Mouse (Mus musculus): Measurements from ENCODE around the gene Bcar1.

Bcar1 gene

DNA sequence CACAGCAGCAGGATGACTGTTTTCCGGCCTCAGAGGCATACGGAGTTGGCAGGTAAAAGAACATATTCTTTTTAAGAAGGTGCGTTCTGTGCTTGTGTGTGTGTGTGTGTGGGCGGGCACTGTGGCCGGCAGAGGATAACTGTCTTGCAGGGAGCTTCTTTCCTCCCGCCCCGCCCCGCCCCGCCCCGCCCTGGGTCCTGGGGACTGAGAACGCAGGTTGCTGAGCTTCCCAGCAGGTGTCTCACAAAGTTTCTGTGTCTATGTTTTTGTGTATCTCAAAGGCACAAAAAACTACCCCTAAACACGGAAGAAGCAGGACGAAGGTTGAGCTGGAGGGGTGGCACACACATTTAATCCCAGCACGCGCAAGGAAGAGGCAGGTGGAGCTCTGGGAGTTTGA, 25.7 kb upstream of the Bcar1 start:
- DNase-seq: no peak

DNA sequence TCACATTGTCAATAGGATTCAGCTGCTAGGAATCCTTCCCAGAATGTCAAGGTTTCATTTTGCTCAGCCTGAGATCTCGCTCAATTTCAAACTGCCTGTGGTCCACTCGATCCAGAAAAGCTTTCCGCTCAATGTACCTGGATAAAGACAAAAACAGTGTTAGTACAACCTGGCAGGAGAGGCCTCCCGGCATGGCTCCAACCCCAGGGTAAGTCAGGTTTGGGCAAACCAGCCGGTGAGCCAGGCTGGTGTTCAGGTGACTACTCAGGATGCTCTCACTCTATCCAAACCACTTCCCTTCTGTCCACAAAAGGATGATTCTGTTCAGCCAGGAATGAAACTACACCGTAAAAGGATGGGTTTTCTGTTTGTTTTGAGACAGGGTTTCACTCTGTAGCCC, 25.0 kb upstream of the Bcar1 start:
- DNase-seq: no peak

DNA sequence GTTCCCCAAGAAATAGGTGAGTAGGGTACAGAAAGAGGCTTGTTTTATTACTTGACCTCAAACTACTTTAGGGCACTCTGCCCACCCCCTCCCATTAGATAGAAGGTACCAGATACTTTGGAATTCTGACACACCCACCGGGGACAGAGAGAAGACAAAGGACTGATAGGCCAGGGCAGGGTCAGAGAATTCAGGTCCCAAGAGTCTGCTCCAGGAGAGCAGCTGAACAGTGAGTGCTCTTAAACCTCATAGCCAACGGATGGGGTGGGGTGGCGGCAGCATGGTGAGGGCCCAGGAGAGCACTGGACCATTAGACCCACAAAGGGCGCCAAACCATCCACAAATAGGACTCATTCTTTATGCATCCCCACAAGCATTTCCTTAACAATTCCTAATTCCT, 22.0 kb upstream of the Bcar1 start:
- DNase-seq: no peak

DNA sequence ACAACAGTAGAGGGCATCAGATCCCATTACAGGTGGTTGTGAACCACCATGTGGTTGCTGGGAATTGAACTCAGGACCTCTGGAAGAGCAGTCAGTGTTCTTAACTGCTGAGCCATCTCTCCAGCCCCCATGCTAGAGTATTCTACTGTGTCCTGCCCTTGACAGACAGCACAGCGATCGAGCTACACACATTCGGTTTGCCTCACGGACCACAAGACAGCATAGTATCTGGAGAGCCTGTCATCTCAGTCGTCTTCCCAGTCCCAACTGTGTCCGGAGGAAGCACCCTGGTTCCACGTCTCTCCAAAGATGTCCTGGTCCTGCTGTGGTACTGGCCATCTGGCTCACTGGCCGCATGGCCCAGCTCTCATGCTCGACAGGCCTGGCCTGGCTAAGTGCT, 21.5 kb upstream of the Bcar1 start:
- no peak for DNase-seq

DNA sequence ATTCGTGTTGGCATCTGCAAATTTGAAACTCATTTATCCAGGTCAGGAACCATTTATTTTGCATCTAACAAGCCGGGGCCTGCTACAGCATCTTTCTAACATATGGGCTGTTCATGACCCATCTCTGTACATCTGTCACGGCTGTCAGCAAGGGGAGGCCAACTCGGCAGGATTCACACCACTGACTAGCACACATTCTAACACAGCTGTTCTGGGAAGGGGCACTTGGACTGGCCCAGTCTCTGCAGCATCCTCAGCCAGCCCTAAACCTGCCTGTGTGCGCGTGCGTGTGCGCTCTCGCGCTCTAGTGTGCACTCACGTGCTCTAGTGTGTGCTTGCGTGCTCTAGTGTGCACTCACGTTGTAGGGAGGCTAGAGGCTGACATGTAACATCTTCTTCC, 17.1 kb upstream of the Bcar1 start:
- DNase-seq: no peak

DNA sequence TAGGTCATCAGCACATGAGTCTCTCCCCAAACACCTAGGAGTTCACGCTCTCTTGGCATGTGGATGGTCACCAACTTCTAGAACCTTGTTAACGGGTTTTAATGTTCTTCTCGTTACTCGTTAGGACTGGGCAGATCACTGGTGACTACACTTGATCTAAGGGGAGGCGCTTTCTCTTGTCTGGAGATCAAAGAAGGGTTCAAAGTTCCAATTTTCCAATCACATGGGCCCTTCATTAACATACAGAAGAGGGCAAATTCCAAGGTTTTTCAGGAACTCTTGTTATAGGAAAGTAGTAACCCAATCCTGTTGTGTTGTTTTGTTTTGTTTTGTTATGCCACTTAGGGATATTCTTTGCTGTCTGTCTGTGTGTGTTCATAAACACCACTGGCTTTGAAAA, 15.2 kb upstream of the Bcar1 start:
- no peak for DNase-seq

DNA sequence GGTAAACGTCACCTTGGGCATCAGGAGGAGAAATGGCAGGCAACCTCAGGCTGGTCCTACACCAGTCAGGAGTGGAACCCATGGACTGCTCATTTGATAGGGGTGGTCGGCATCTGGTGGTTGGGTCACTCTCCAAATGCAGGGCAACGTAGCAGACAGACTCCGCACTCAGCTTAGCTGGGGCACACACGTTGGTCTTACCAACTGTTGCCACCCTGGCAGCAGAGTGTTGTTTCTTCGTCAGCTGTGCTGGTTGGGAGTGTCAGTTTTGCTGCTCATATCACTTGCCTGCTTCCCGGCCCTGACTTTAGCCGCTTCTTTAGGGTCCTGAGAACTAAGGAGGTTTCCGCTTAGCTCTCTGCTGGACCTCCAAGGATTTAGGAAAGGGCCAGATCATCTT, 14.0 kb upstream of the Bcar1 start:
- no peak for DNase-seq

DNA sequence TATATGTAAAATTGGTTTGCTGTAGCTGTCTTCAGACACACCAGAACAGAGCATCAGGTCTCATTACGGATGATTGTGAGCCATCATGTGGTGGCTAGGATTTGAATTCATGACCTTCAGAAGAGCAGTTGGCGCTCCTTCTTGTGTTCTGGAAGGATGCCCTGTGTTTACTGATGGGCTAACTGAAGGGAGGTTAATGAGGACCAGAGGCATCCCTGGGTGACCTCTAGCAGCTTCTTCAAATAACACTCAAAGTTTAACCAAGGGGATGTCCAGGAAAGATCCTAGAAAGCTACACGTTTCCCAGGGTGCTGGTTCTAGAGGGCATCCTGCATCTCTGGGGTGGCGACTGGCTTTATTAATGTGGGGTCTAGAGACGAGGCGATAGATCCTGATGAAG, 11.1 kb upstream of the Bcar1 start:
- DNase-seq: no peak

DNA sequence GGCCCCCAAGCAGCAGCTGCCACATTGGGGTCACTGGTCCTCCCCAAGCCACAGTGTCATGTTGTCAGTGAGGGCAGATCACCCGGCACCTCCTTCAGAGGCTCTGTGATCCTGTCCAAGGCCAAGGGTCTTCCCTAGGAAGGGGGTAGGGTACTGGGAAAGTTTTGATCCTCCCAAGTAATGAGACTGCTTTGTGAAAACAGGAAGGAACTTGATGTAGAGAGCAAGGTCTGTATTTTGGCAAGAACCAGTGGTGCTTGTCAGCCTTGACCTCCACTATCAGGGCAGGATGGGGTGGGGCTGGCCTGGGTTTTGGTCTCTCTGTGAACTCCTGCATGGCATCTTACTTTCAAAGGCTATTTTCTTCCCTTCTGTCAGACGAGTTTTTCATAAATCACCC, 10.5 kb upstream of the Bcar1 start:
- DNase-seq: peak; percentile 68

DNA sequence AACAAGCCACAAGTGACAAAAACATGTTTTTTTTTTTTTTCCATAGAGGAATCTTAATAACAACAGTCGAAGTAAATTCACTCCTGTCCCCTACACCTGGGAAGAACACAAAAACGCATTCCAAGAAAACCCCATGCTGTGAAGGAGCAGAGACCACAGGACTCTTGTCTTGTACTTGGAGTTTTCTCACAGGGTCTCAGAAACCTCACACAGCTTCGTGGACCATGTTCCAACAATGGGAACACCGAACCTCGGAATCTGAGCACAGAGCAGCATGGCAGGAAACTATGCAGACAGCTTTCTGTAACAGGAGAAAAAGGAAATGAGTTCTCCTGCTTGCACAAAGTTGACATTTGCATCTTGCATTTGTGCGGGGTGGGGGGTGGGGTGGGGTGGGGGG, 5.2 kb upstream of the Bcar1 start:
- DNase-seq: no peak

DNA sequence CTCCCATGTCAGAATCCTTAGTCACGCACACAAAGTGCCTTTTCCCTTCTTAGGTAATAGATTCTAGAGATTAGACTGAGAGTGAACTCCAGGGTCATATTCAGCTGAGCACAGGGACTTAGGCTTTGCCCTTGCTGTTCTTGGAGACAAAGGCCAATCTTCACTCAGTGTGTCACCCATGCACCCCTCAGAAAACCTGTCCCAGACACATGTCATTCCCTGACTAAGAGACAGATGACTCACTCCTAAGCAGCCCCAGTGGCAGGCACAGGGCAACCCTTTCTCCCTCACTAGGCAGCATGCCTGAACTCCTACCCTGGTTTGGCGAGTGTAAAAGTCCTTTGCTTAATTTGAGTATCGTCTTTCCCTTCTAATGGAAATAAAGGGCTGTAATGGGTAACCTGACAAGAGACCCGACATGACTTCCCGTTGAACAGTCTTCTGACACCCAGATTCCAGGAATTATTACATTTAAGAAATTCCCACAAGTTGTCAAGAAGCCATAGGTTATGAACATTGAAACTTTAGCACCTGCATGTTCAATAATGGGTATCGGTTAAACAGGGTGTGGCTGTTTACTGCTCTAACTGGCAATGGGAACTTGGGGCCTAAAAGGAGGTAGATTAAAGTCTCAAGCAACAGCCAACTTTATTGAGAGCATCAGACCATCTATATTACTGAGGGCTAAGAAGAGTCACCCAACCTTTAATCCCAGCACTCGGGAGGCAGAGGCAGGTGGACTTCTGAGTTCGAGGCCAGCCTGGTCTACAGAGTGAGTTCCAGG, 4.4 kb upstream of the Bcar1 start:
- DNase-seq: no peak

DNA sequence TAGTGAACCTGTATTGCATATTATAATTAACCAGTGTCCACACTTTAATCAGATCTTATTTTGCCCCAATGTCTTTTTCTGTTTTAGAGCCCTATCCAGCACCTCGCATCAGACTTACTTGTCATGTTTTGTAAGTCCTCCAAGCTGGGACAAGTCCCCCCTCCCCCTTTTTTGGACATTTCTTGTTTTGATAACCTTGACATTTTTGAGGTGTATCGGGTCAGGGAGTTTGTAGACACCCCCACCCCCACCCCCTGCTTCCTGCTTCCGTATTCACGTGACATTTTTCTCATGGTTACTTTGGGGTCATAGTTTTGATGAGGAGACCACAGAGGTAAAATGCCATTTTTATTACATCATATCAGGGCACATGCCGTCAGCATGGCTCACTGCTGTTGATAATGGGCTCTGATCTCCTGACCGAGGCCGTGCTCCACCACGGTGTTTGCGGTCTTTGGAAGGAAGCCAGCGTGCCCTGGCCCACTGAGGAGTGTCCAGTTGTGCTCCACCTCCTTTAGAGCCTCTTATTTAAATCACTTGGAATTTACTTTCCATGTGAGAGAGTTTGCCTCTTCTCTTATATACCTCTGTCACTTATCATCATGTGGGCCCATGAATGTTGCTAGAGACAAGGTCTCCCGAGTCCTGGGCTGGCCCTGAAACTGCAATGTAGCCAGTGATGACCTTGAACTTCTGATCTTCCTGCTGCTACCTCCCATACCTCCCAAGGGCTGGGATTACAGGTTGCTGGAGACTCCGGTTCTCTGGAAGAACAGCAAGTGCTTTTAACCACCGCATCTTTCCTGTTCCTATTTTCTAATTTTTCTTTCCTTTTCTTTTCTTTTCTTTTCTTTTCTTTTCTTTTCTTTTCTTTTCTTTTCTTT, 3.2 kb upstream of the Bcar1 start:
- no peak for DNase-seq

DNA sequence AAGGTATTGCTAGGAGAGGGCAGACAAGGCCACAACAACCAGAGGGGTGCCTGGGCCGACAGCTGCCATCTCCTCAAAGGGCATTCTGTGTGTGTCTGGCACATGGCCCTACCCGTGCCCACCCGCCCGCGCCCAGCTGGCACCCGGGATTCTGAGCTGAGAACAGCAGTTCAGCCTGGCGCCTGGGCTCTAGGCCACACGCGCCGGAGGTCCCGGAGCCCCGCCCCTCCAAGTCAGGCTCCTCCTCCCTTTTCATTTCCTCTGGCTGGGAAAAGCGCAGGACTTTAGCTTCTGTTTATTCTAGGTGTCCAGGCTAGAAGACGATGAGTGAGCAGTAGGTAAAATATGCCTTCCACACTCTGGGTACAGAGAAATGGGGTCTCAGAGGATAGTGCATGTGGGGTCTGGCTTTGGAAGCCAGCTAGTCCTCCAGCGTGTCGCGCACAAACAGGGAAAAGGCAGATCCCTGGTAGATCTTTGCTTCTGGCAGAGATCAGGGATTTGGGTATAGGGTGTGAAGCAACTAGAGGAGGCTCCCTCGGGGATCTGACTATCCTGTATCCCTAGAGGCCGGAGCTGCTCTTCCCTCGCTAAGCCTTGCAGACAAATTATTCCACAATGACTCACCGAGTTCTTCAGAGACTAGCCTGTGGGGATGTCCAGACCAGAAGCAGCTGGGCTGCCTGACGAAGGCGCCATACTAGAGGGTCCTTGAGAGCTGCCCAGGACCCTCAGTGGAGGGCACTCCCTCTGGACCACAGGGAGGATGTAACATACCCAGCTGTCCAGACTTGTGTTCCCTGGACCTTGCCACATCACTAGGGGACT, 2.2 kb upstream of the Bcar1 start:
- DNase-seq: peak; percentile 92

DNA sequence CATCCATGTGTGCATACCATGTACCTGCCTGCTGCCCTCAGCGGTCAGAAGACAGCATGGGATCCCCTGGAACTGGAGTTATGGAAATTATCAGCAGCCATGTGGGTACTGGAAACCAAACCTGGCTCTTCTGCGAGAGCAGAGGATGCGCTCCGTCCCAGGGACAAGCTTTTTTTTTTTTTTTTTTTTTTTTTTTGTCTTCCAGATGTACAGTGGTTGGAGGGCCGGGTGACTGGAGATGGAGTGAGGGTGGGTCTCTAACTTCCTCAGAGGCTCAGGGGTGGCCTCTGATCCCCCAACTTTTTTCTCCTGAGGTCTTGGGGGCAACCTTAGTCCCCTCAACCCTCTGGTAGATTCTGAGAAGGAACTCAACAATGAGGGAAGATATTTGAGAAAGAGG, 1.5 kb upstream of the Bcar1 start:
- no peak for DNase-seq

DNA sequence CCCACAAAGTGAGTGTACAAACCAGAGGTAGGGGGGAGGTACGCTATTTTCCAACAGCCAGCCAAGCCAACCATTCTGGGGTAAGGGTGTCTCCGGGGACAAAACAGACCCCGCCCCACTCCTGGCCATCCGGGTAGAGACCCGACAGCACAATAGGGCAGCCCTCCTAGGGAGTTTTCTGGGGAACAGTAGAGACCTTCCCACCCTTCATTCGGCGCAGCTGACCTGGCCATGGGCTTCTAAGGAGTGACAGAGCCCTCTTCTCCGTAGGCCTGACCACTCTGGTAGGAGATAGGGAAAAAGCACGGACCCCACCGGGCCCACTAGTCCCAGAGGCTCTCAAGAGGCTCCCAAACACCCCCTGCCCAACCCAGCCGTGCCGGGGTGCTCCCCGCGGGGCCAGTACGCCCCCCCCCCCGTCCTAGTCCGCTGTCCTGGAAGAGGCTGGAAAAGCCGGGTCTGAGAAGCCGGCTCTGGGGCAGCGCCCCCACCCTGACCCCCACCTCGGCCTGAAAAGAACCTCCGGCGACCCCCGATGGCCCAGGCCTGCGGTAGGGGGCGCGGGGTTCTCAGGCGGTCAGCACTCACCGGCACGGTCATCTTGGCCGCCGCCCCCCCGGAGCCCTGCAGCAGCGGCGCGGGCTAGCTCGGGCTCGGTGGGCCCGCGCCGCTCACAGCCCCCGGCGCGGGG, 363 bp downstream of the Bcar1 start:
- DNase-seq: peak; percentile 51

DNA sequence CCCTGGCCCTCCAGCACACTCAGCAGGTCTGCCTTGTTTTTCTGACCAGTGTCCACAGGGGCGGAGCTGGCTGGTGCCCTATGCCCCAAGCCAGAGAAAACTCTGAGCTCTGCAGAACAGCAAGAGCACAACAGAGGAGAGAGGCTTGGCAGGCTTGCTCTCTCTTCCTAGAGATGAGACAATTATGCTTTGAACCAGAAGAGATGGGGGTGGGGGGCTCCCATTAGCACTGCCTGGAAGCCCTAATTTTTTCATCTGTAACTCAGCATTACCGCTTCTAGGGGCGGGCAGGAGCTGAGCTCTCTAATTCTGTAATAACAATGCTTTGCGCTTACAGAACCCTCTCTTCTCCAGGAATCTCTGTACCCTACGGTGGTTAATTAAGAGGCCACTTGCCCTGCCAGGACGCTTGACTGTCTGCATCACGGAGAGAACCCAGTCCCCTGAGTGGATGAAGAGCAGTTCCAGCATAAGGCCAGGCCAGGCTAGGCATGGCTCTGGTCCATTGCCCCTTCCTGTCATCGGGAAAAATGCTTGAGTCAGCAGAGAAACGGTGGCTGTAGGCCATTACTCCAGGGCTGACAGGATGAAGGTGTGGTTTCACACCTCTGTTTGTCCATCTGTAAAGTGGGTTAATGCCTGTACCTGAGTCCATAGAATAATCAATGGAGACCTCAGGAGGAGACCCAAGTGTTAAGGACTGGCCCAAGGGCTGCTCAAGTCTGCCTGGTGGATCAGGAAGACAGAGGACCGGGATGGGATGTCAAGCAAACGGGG, 1.2 kb downstream of the Bcar1 start:
- DNase-seq: peak; percentile 85

DNA sequence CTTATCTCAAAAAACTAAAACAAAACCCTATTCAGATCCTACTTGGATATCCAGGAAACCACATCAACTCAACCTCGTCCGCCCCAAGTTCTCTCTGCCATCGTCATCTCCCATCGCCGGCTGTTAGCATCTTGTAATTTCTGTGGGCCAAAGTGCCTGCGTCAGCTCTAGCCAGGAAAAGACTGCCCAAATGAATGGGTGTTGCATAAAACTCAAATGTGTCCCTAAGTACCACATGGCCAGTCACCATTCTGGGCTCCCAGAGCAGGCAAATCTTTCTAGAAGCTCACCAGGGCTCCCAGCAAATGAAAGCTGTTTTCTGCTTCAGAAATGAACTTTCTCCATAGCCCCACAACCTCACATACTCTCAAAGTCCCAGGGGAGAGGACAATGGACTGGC, 2.1 kb downstream of the Bcar1 start:
- DNase-seq: peak; percentile 41

DNA sequence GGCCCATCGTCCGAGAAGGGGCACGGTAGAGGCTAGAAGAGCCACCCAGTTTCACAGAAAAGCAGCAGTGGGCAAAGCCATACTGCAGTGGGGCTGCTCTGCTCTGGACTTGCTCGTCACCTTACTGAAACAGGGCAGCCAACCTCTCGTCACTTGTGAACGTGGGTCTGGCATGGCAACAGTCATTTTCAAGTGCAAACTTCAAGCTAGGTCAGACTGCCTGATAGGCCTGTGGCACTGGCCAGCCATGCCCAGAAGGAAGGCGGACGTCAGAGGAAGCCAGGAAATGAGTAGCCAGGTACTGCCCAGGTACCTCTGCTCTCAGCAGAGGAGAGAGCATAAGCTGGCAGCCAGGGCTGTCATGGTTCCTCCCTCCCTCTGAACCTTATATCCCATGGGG, 2.6 kb downstream of the Bcar1 start:
- peak; percentile 41 for DNase-seq

DNA sequence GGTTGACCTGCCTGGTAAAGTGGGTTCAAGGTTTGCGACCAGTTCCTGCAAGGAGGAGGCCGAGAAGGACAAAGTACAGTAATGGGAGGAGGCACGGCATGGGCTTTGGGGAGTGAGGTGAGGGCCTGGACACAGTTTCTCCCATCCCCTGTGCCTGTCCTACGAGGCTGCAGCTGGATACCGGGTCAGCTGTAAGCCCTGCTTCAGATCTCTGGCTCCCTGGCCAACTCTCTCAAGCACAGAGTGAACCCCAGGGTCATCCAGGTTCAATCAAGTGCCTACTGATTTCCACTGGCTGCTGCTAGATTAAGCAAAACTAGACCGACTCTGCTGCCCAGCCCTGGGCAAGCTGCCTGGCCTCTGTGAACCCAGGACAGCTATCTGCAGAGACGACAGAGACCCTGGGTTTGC, 3.3 kb downstream of the Bcar1 start:
- DNase-seq: peak; percentile 76

DNA sequence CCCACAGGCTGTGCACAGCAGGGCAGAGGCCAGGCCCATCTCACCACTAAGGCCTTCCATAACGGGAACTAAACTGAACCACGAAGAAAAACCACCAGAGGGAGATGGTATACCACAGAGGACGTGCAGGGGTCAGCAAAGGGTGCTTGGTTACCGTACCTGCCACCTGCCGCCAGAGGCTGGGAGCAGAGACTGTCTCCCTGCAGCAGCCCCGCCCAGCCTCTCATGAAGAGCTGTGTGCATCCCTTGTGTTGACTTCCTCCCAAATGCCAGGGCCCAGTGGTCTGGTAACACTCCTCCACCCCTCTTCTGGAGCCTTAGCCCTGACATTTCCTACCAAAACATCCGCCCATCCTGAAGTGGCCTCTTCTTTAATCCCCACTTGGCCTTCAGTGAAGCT, 4.0 kb downstream of the Bcar1 start:
- no peak for DNase-seq

DNA sequence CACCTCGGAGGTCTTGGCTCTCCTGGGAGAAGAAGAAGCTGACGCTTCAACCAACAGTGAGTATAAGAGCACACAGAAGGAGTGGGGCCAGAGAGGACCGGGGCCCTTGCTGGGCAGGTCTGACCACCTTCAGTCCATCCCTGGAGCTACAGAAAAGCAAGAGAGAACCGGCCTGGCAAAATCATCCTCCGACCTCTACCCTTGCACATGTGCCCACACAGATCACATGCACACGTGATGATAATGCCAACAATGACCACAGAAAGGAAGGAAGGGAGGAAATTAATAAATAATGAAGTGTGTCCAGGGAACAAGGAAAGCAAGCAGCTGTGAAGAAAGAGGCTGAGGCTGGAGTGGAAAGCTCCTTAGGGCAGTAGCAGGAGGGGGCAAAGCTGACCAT, 4.7 kb downstream of the Bcar1 start:
- DNase-seq: peak; percentile 50

DNA sequence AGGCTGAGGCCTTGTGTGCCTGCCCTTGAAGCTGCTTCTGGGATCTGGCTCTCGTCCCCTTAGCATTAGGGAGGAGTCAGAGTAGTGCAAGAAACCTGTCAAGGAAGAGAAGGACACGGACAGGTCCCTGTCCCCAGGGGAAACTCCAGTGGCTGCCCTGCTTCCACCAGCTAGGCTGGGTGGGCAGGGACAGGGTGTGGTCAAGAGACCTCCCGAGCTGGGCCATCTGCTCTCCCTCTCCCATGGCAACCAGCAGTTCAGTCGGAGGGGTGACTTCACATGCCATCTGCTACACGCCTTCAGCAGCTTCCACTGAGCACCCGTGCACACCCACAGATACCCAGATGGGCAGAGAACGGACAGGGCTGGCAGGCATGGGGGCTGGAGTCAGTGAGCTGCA, 7.3 kb downstream of the Bcar1 start:
- peak; percentile 13 for DNase-seq

All from kidney, postnatal 14 days (tissue).